Mouse (Mus musculus) spleen, adult 2 months (tissue): ENCODE data around the gene Rfx4.

Experiments used
- CTCF ChIP-seq: fragments of 200-500 bp; IDR thresholded peaks from 2 replicates; pipeline ENCODE4 v1.5.1; 2011; ENCODE audit warnings: mild to moderate bottlenecking, inconsistent platforms; ENCODE audit not compliant: insufficient read depth, insufficient read length, insufficient replicate concordance; ENCODE audit errors: extremely low read depth
- POLR2A ChIP-seq: fragments of 200-500 bp; IDR thresholded peaks from 2 replicates; pipeline ENCODE4 v1.6.1; 2011; ENCODE audit warnings: low read depth, low read length, inconsistent platforms

GRCm38 (mm10) chr10:84780828-84781227, 25.0 kb downstream of the Rfx4 start:
- TF ChIP-seq CTCF = no peak
- TF ChIP-seq POLR2A = no peak
